Mouse (Mus musculus) cerebellum, adult 2 months (tissue): Measurements from ENCODE around the gene Pms2.

ENCODE experiments used
- CTCF ChIP-seq: fragments of 200-500 bp; IDR thresholded peaks from 2 replicates; pipeline ENCODE4 v1.5.1; 2011; ENCODE audit warnings: low read depth, mild to moderate bottlenecking, control low read depth, low read length, moderate library complexity, borderline replicate concordance; ENCODE audit not compliant: insufficient read depth
- POLR2A ChIP-seq: fragments of 200-500 bp; IDR thresholded peaks from 2 replicates; pipeline ENCODE4 v1.6.1; 2011; ENCODE audit warnings: low read length, control low read depth, borderline replicate concordance; ENCODE audit not compliant: insufficient read depth

DNA sequence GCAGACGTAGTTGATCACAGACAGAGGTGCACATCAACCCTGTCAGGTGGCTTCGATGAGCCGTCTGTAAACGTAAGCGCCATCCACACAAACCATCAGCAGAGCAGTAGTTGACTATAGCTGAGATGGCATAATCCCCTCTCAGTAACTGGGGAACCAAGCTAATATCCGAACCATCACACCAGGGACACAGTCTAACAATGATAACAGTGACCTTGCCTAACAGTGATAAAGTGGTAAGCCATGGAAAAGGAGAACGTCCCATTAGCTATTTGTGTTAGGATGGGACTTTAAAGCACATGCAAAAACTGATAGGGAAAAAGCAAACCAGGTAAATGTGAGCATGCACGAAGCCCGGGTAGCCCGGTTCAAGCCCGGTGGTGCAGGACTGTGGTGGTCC is 66.5 kb downstream of the Pms2 start:
- TF ChIP-seq CTCF (no peak), POLR2A (no peak)
